Mouse (Mus musculus) neural tube, embryonic 13.5 days (tissue): ENCODE data around the gene Mex3a. TPM values are rescaled to one million over a fixed set of nuclear protein-coding genes. Genes with fewer than 3 reads are reported as not detected.

Source experiments
- ATAC-seq: fragments of 200-750 bp; cut with Nextera tagmentation; 2 replicates; pipeline ENCODE4 v1.8.0; 2017; ENCODE audit warnings: low read depth, mild to moderate bottlenecking, moderate TSS enrichment, moderate library complexity
- H3K27ac ChIP-seq: fragments of 300-500 bp; sonication (generic); replicated peaks from 2 replicates; pipeline ENCODE4 v1.5.1; 2015; ENCODE audit warnings: moderate library complexity, mild to moderate bottlenecking, inconsistent platforms
- H3K27me3 ChIP-seq: fragments of 300-500 bp; sonication (generic); 2 replicates; pipeline ENCODE4 v1.6.1; 2015; ENCODE audit warnings: mild to moderate bottlenecking, inconsistent platforms
- H3K36me3 ChIP-seq: fragments of 300-500 bp; sonication (generic); 2 replicates; pipeline ENCODE4 v1.6.1; 2015; ENCODE audit warnings: mild to moderate bottlenecking, inconsistent platforms
- H3K4me1 ChIP-seq: fragments of 300-500 bp; sonication (generic); replicated peaks from 2 replicates; pipeline ENCODE4 v1.6.1; 2015; ENCODE audit warnings: inconsistent platforms
- H3K4me2 ChIP-seq: fragments of 300-500 bp; sonication (generic); 2 replicates; pipeline ENCODE4 v1.6.1; 2015; ENCODE audit warnings: inconsistent platforms, mild to moderate bottlenecking, moderate library complexity
- H3K4me3 ChIP-seq: fragments of 300-500 bp; sonication (generic); 2 replicates; pipeline ENCODE4 v1.5.1; 2015; ENCODE audit warnings: mild to moderate bottlenecking, inconsistent platforms
- H3K9ac ChIP-seq: fragments of 300-500 bp; sonication (generic); 2 replicates; pipeline ENCODE4 v1.6.1; 2015; ENCODE audit warnings: moderate library complexity, mild to moderate bottlenecking, inconsistent platforms
- H3K9me3 ChIP-seq: fragments of 300-500 bp; sonication (generic); 2 replicates; pipeline ENCODE4 v1.6.1; 2016; ENCODE audit warnings: inconsistent platforms
- WGBS: fragments of 180-500 bp; shearing (Covaris S2); methylation state at CpG from one replicate; pipeline ENCODE4 v1.1.7; 2015; 5-methylcytosine and 5-hydroxymethylcytosine counted together
- polyA plus RNA-seq: library from polyadenylated mRNA; unstranded; fragments of >200 nt; fragmentation: Nextera tagmentation; extraction: Ambion mirVana; gene quantifications from 2 replicates; pipeline ENCODE4 v1.2.1, GENCODE M21; 2015

Mex3a gene
- polyA plus RNA-seq, 1 experiment from 2014 or later, result 33.7 TPM

- H3K9me3 ChIP-seq, result no peaks in the 10 kb centered on the region
- peak within 1 kb of the TSS; percentile 72 for H3K4me2 ChIP-seq
- WGBS, result under 1% methylated on average over 48 of the region's 48 CpGs
- H3K27ac ChIP-seq, result peak within 1 kb of the TSS; percentile 95
- H3K4me1 ChIP-seq, result peaks cover 38% of the 10 kb centered on the region
- peak within 1 kb of the TSS; percentile 95 for H3K9ac ChIP-seq
- peaks cover 22% of the 10 kb centered on the region for H3K36me3 ChIP-seq
- ATAC-seq, result peak; percentile 91
- H3K4me3 ChIP-seq, result peak within 1 kb of the TSS; percentile 91
- no peaks in the 10 kb centered on the region for H3K27me3 ChIP-seq
Measured at GRCm38 (mm10) chr3:88552676-88553524, 20.7 kb downstream of the Mex3a start, which contains the start of gene Lamtor2. Gene Lamtor2 (minus strand): TSS chr3:88553074.

- peak within 1 kb of the TSS; percentile 95 for H3K9ac ChIP-seq
- no peaks in the 10 kb centered on the region for H3K9me3 ChIP-seq
- H3K4me2 ChIP-seq, result peak within 1 kb of the TSS; percentile 72
- peak within 1 kb of the TSS; percentile 95 for H3K27ac ChIP-seq
- ATAC-seq, result peak; percentile 91
- no peaks in the 10 kb centered on the region for H3K27me3 ChIP-seq
- H3K36me3 ChIP-seq, result peaks cover 28% of the 10 kb centered on the region
- H3K4me3 ChIP-seq, result peak within 1 kb of the TSS; percentile 91
- WGBS, result under 1% methylated on average over 27 of the region's 37 CpGs
- peaks cover 38% of the 10 kb centered on the region for H3K4me1 ChIP-seq
Measured at GRCm38 (mm10) chr3:88553525-88553879, 21.3 kb downstream of the Mex3a start, which contains the start of gene Ubqln4. Gene Ubqln4 (plus strand): TSS chr3:88553758.

- peak overlapping the region; percentile 91 for H3K4me3 ChIP-seq
- peak overlapping the region; percentile 72 for H3K4me2 ChIP-seq
- H3K4me1 ChIP-seq, result peaks cover 38% of the 10 kb centered on the region
- H3K27ac ChIP-seq, result peak overlapping the region; percentile 95
- WGBS, result under 1% methylated on average over 41 of the region's 41 CpGs
- no peaks in the 10 kb centered on the region for H3K9me3 ChIP-seq
- ATAC-seq, result peak; percentile 37
- H3K9ac ChIP-seq, result peak overlapping the region; percentile 95
- peaks cover 34% of the 10 kb centered on the region for H3K36me3 ChIP-seq
- H3K27me3 ChIP-seq, result no peaks in the 10 kb centered on the region
Measured at GRCm38 (mm10) chr3:88553880-88554586, 21.8 kb downstream of the Mex3a start.

- H3K27me3 ChIP-seq, result no peaks in the 10 kb centered on the region
- 89% methylated on average over 5 of the region's 5 CpGs for WGBS
- peak overlapping the region; percentile 72 for H3K4me2 ChIP-seq
- peaks cover 38% of the 10 kb centered on the region for H3K4me1 ChIP-seq
- no peak overlapping the region for H3K27ac ChIP-seq
- peaks cover 45% of the 10 kb centered on the region for H3K36me3 ChIP-seq
- peak overlapping the region; percentile 91; the same call in 1 of the 2 replicates for H3K4me3 ChIP-seq
- no peak for ATAC-seq
- H3K9ac ChIP-seq, result peak overlapping the region; percentile 95
- no peaks in the 10 kb centered on the region for H3K9me3 ChIP-seq
Measured at GRCm38 (mm10) chr3:88555069-88555605, 22.9 kb downstream of the Mex3a start.

GRCm38 (mm10) chr3:88555731-88556130, 23.5 kb downstream of the Mex3a start:
- 98% methylated on average over 6 of the region's 6 CpGs for WGBS
- H3K36me3 ChIP-seq, result peaks cover 51% of the 10 kb centered on the region
- no peaks in the 10 kb centered on the region for H3K27me3 ChIP-seq
- no peak overlapping the region for H3K27ac ChIP-seq
- ATAC-seq, result no peak
- H3K4me1 ChIP-seq, result peaks cover 32% of the 10 kb centered on the region
- H3K4me2 ChIP-seq, result 0 out of 2 replicates have a peak overlapping the region, but pooled peaks have one; percentile 72
- H3K9me3 ChIP-seq, result no peaks in the 10 kb centered on the region
- no peak overlapping the region for H3K9ac ChIP-seq
- no peak overlapping the region for H3K4me3 ChIP-seq

GRCm38 (mm10) chr3:88556616-88557015, 24.4 kb downstream of the Mex3a start:
- Histone ChIP-seq H3K4me3 (no peak overlapping the region), H3K36me3 (peaks cover 59% of the 10 kb centered on the region)
- 96% methylated on average over 8 of the region's 8 CpGs for WGBS

GRCm38 (mm10) chr3:88559596-88559995, 27.4 kb downstream of the Mex3a start:
- Histone ChIP-seq H3K27me3 (no peaks in the 10 kb centered on the region), H3K4me3 (no peak overlapping the region), H3K36me3 (peaks cover 89% of the 10 kb centered on the region), H3K9ac (no peak overlapping the region), H3K4me2 (no peak overlapping the region), H3K4me1 (peaks cover 20% of the 10 kb centered on the region), H3K9me3 (no peaks in the 10 kb centered on the region), H3K27ac (no peak overlapping the region)
- no peak for ATAC-seq
- WGBS, result 96% methylated on average over 9 of the region's 9 CpGs

More at GRCm38 (mm10) chr3:88556616-88557015, 24.4 kb downstream of the Mex3a start:
- no peak overlapping the region for H3K27ac ChIP-seq
- H3K4me1 ChIP-seq, result peaks cover 25% of the 10 kb centered on the region
- H3K4me2 ChIP-seq, result no peak overlapping the region
- no peak overlapping the region for H3K9ac ChIP-seq
- H3K9me3 ChIP-seq, result no peaks in the 10 kb centered on the region
- ATAC-seq, result no peak
- no peaks in the 10 kb centered on the region for H3K27me3 ChIP-seq

- H3K4me2 ChIP-seq, result no peak overlapping the region
- no peak overlapping the region for H3K27ac ChIP-seq
- WGBS, result 58% methylated on average over 4 of the region's 4 CpGs
- H3K36me3 ChIP-seq, result peaks cover 97% of the 10 kb centered on the region
- H3K9me3 ChIP-seq, result no peaks in the 10 kb centered on the region
- no peaks in the 10 kb centered on the region for H3K27me3 ChIP-seq
- no peak overlapping the region for H3K9ac ChIP-seq
- H3K4me1 ChIP-seq, result peaks cover 8% of the 10 kb centered on the region; the same call in 1 of the 2 replicates
- H3K4me3 ChIP-seq, result no peak overlapping the region
- ATAC-seq, result no peak
Measured at GRCm38 (mm10) chr3:88561989-88562388, 29.8 kb downstream of the Mex3a start.

- H3K4me3 ChIP-seq, result no peak overlapping the region
- no peak overlapping the region; the same call in 1 of the 2 replicates for H3K27ac ChIP-seq
- H3K36me3 ChIP-seq, result peaks cover 100% of the 10 kb centered on the region
- H3K9ac ChIP-seq, result no peak overlapping the region
- no peaks in the 10 kb centered on the region for H3K27me3 ChIP-seq
- H3K4me1 ChIP-seq, result peaks cover 8% of the 10 kb centered on the region; the same call in 1 of the 2 replicates
- no peaks in the 10 kb centered on the region for H3K9me3 ChIP-seq
- ATAC-seq, result 0 out of 2 replicates have a peak, but pooled peaks have one; percentile 20
- no peak overlapping the region for H3K4me2 ChIP-seq
- 57% methylated on average over 4 of the region's 4 CpGs for WGBS
Measured at GRCm38 (mm10) chr3:88563442-88563841, 31.2 kb downstream of the Mex3a start.

- Histone ChIP-seq H3K9ac (no peak overlapping the region), H3K27ac (no peak overlapping the region), H3K9me3 (no peaks in the 10 kb centered on the region), H3K36me3 (peaks cover 100% of the 10 kb centered on the region), H3K4me3 (no peak overlapping the region), H3K4me1 (peaks cover 8% of the 10 kb centered on the region; the same call in 1 of the 2 replicates), H3K4me2 (no peak overlapping the region), H3K27me3 (no peaks in the 10 kb centered on the region)
- 84% methylated on average over 7 of the region's 7 CpGs for WGBS
- ATAC-seq, result no peak
Measured at GRCm38 (mm10) chr3:88563966-88564365, 31.8 kb downstream of the Mex3a start.

GRCm38 (mm10) chr3:88566116-88566515, 33.9 kb downstream of the Mex3a start:
- WGBS, result 93% methylated on average over 3 of the region's 3 CpGs
- ATAC-seq, result no peak
- no peaks in the 10 kb centered on the region for H3K27me3 ChIP-seq
- no peak overlapping the region for H3K27ac ChIP-seq
- no peak overlapping the region for H3K9ac ChIP-seq
- peaks cover 95% of the 10 kb centered on the region for H3K36me3 ChIP-seq
- H3K4me3 ChIP-seq, result no peak overlapping the region
- peaks cover 8% of the 10 kb centered on the region; the same call in 1 of the 2 replicates for H3K4me1 ChIP-seq
- H3K4me2 ChIP-seq, result no peak overlapping the region
- H3K9me3 ChIP-seq, result no peaks in the 10 kb centered on the region
